Mouse (Mus musculus) myocyte (in vitro differentiated cells): ENCODE measurements at regions not wholly inside any gene's neighbourhood (a gene's known extent, or its start where the extent isn't known, plus 50 kb on each side); places are given as distances from the start of the nearest gene placed in this dataset.

Source experiments
- CEBPB ChIP-seq: IDR thresholded peaks from 2 replicates; pipeline ENCODE4 v1.6.1; 2011; ENCODE audit warnings: mild to moderate bottlenecking, moderate library complexity; ENCODE audit not compliant: poor library complexity, insufficient read depth, severe bottlenecking
- MAX ChIP-seq: IDR thresholded peaks from one replicate; pipeline ENCODE4 v1.6.1; 2011; ENCODE audit warnings: low read depth, mild to moderate bottlenecking, control low read depth
- POLR2A ChIP-seq: IDR thresholded peaks from one replicate; pipeline ENCODE4 v1.6.1; 2011; ENCODE audit warnings: low read depth, mild to moderate bottlenecking, control low read depth, moderate library complexity; ENCODE audit not compliant: insufficient read length
- POLR2AphosphoS2 ChIP-seq: IDR thresholded peaks from one replicate; pipeline ENCODE4 v1.6.1; 2011; ENCODE audit warnings: low read depth, control low read depth; ENCODE audit not compliant: insufficient read length

GRCm38 (mm10) chr13:102174896-102175295 lies 406.9 kb upstream of the Pik3r1 start:
- TF ChIP-seq POLR2A (no peak), POLR2AphosphoS2 (no peak), MAX (no peak), CEBPB (no peak)
